Mouse (Mus musculus) embryonic facial prominence, embryonic 15.5 days (tissue): Measurements from ENCODE around the gene Sgcd. TPM values are rescaled to one million over a fixed set of nuclear protein-coding genes. Genes with fewer than 3 reads are reported as not detected.

Source experiments
- ATAC-seq: fragments of 200-750 bp; cut with Nextera tagmentation; 2 replicates; pipeline ENCODE4 v1.8.0; 2017; ENCODE audit warnings: low read depth, moderate TSS enrichment; ENCODE audit not compliant: insufficient number of reproducible peaks, low FRiP score, low TSS enrichment
- H3K27ac ChIP-seq: fragments of 300-500 bp; sonication (generic); replicated peaks from 2 replicates; pipeline ENCODE4 v1.5.1; 2015; ENCODE audit warnings: mild to moderate bottlenecking, inconsistent platforms
- H3K27me3 ChIP-seq: fragments of 300-500 bp; sonication (generic); 2 replicates; pipeline ENCODE4 v1.6.1; 2015; ENCODE audit warnings: inconsistent platforms
- H3K36me3 ChIP-seq: fragments of 300-500 bp; sonication (generic); 2 replicates; pipeline ENCODE4 v1.6.1; 2015; ENCODE audit warnings: mild to moderate bottlenecking, inconsistent platforms
- H3K4me1 ChIP-seq: fragments of 300-500 bp; sonication (generic); 2 replicates; pipeline ENCODE4 v1.6.1; 2015; ENCODE audit warnings: inconsistent platforms
- H3K4me2 ChIP-seq: fragments of 300-500 bp; sonication (generic); replicated peaks from 2 replicates; pipeline ENCODE4 v1.6.1; 2015; ENCODE audit warnings: mild to moderate bottlenecking, inconsistent platforms
- H3K4me3 ChIP-seq: fragments of 300-500 bp; sonication (generic); replicated peaks from 2 replicates; pipeline ENCODE4 v1.5.1; 2015; ENCODE audit warnings: mild to moderate bottlenecking, inconsistent platforms
- H3K9ac ChIP-seq: fragments of 300-500 bp; sonication (generic); 2 replicates; pipeline ENCODE4 v1.6.1; 2015; ENCODE audit warnings: inconsistent platforms
- H3K9me3 ChIP-seq: fragments of 300-500 bp; sonication (generic); replicated peaks from 2 replicates; pipeline ENCODE4 v1.6.1; 2016; ENCODE audit warnings: inconsistent platforms
- whole genome bisulfite sequencing: fragments of 180-500 bp; shearing (Covaris S2); methylation state at CpG from one replicate; pipeline ENCODE4 v1.1.7; 2015; 5-methylcytosine and 5-hydroxymethylcytosine counted together
- polyA plus RNA-seq: library from polyadenylated mRNA; unstranded; fragments of >200 nt; fragmentation: Nextera tagmentation; extraction: Ambion mirVana; gene quantifications from 2 replicates; pipeline ENCODE4 v1.2.1, GENCODE M21; 2015

The Sgcd gene
- polyA plus RNA-seq, 1 experiment from 2014 or later, result 8.7 TPM

- Histone ChIP-seq H3K4me2 (no peak overlapping the region), H3K4me1 (no peaks in the 10 kb centered on the region), H3K9me3 (no peaks in the 10 kb centered on the region), H3K27ac (no peak overlapping the region), H3K36me3 (no peaks in the 10 kb centered on the region), H3K27me3 (no peaks in the 10 kb centered on the region), H3K9ac (no peak overlapping the region), H3K4me3 (no peak overlapping the region)
- ATAC-seq, result no peak
- 75% methylated on average over 9 of the region's 9 CpGs for WGBS
Observed at GRCm38 (mm10) chr11:47264267-47264984, 724.3 kb downstream of the Sgcd start.

GRCm38 (mm10) chr11:47250301-47250700, 738.5 kb downstream of the Sgcd start:
- Histone ChIP-seq H3K9me3 (no peaks in the 10 kb centered on the region), H3K36me3 (no peaks in the 10 kb centered on the region), H3K4me2 (no peak overlapping the region), H3K27me3 (no peaks in the 10 kb centered on the region), H3K4me3 (no peak overlapping the region), H3K4me1 (no peaks in the 10 kb centered on the region), H3K27ac (no peak overlapping the region), H3K9ac (no peak overlapping the region)
- 69% methylated on average over 7 of the region's 7 CpGs for WGBS
- ATAC-seq, result no peak

- no peaks in the 10 kb centered on the region for H3K36me3 ChIP-seq
- no peak overlapping the region for H3K27ac ChIP-seq
- ATAC-seq, result no peak
- WGBS, result 74% methylated on average over 4 of the region's 4 CpGs
- no peaks in the 10 kb centered on the region for H3K9me3 ChIP-seq
- H3K4me2 ChIP-seq, result no peak overlapping the region
- no peak overlapping the region for H3K9ac ChIP-seq
- no peak overlapping the region for H3K4me3 ChIP-seq
- no peaks in the 10 kb centered on the region for H3K27me3 ChIP-seq
- no peaks in the 10 kb centered on the region for H3K4me1 ChIP-seq
Observed at GRCm38 (mm10) chr11:47248345-47248893, 740.4 kb downstream of the Sgcd start.

GRCm38 (mm10) chr11:47247703-47248344, 740.9 kb downstream of the Sgcd start:
- Histone ChIP-seq H3K9me3 (no peaks in the 10 kb centered on the region), H3K27me3 (no peaks in the 10 kb centered on the region), H3K4me1 (no peaks in the 10 kb centered on the region), H3K27ac (no peak overlapping the region), H3K4me2 (no peak overlapping the region), H3K36me3 (no peaks in the 10 kb centered on the region), H3K4me3 (no peak overlapping the region), H3K9ac (no peak overlapping the region)
- 80% methylated on average over 8 of the region's 8 CpGs for WGBS
- no peak for ATAC-seq

- Histone ChIP-seq H3K27ac (no peak overlapping the region), H3K4me2 (no peak overlapping the region), H3K9ac (no peak overlapping the region), H3K36me3 (no peaks in the 10 kb centered on the region), H3K4me3 (no peak overlapping the region), H3K27me3 (no peaks in the 10 kb centered on the region), H3K4me1 (no peaks in the 10 kb centered on the region), H3K9me3 (no peaks in the 10 kb centered on the region)
- ATAC-seq, result no peak
- 55% methylated on average over 1 of the region's 1 CpGs for WGBS
Observed at GRCm38 (mm10) chr11:47242401-47242800, 746.4 kb downstream of the Sgcd start.

GRCm38 (mm10) chr11:47228222-47228621, 760.5 kb downstream of the Sgcd start:
- Histone ChIP-seq H3K4me3 (no peak overlapping the region), H3K9ac (no peak overlapping the region), H3K27me3 (no peaks in the 10 kb centered on the region), H3K4me1 (no peaks in the 10 kb centered on the region), H3K36me3 (no peaks in the 10 kb centered on the region), H3K9me3 (no peaks in the 10 kb centered on the region), H3K27ac (no peak overlapping the region), H3K4me2 (no peak overlapping the region)
- WGBS, result 30% methylated on average over 1 of the region's 1 CpGs
- ATAC-seq, result no peak

- Histone ChIP-seq H3K4me2 (no peak overlapping the region), H3K9ac (no peak overlapping the region), H3K36me3 (no peaks in the 10 kb centered on the region), H3K27me3 (no peaks in the 10 kb centered on the region), H3K4me3 (no peak overlapping the region), H3K9me3 (no peaks in the 10 kb centered on the region), H3K4me1 (no peaks in the 10 kb centered on the region), H3K27ac (no peak overlapping the region)
- ATAC-seq, result no peak
- WGBS, result 67% methylated on average over 2 of the region's 2 CpGs
Observed at GRCm38 (mm10) chr11:47224148-47224547, 764.6 kb downstream of the Sgcd start.

GRCm38 (mm10) chr11:47211531-47211930, 777.2 kb downstream of the Sgcd start:
- Histone ChIP-seq H3K9ac (no peak overlapping the region), H3K36me3 (no peaks in the 10 kb centered on the region)
- no peak for ATAC-seq

GRCm38 (mm10) chr11:47206461-47206860, 782.3 kb downstream of the Sgcd start:
- H3K9me3 ChIP-seq, result no peaks in the 10 kb centered on the region
- 54% methylated on average over 1 of the region's 1 CpGs for WGBS
- no peaks in the 10 kb centered on the region for H3K27me3 ChIP-seq
- H3K9ac ChIP-seq, result no peak overlapping the region
- no peaks in the 10 kb centered on the region for H3K4me1 ChIP-seq
- no peak overlapping the region for H3K4me3 ChIP-seq
- no peak for ATAC-seq
- H3K36me3 ChIP-seq, result no peaks in the 10 kb centered on the region
- no peak overlapping the region for H3K27ac ChIP-seq
- H3K4me2 ChIP-seq, result no peak overlapping the region

More at GRCm38 (mm10) chr11:47211531-47211930, 777.2 kb downstream of the Sgcd start:
- no peak overlapping the region for H3K27ac ChIP-seq
- no peaks in the 10 kb centered on the region for H3K4me1 ChIP-seq
- no peak overlapping the region for H3K4me3 ChIP-seq
- WGBS, result 81% methylated on average over 8 of the region's 8 CpGs
- no peak overlapping the region for H3K4me2 ChIP-seq
- no peaks in the 10 kb centered on the region for H3K27me3 ChIP-seq
- no peaks in the 10 kb centered on the region for H3K9me3 ChIP-seq

- ATAC-seq, result no peak
- Histone ChIP-seq H3K27ac (no peak overlapping the region), H3K4me2 (no peak overlapping the region), H3K9ac (no peak overlapping the region), H3K27me3 (no peaks in the 10 kb centered on the region), H3K36me3 (no peaks in the 10 kb centered on the region), H3K4me1 (no peaks in the 10 kb centered on the region), H3K4me3 (no peak overlapping the region), H3K9me3 (no peaks in the 10 kb centered on the region)
- 77% methylated on average over 7 of the region's 7 CpGs for WGBS
Observed at GRCm38 (mm10) chr11:47199106-47199505, 789.7 kb downstream of the Sgcd start.

- Histone ChIP-seq H3K9me3 (no peaks in the 10 kb centered on the region), H3K4me3 (no peak overlapping the region), H3K27me3 (no peaks in the 10 kb centered on the region), H3K9ac (no peak overlapping the region), H3K4me2 (no peak overlapping the region), H3K27ac (no peak overlapping the region), H3K4me1 (no peaks in the 10 kb centered on the region), H3K36me3 (no peaks in the 10 kb centered on the region)
- 49% methylated on average over 2 of the region's 2 CpGs for WGBS
- ATAC-seq, result no peak
Observed at GRCm38 (mm10) chr11:47188556-47188955, 800.2 kb downstream of the Sgcd start.
